Mouse (Mus musculus) frontal cortex, postnatal 25 days (tissue): ENCODE data around the gene Plekhj1.

ENCODE experiments used
- DNase-seq, 2 experiments: peaks; one replicate each; pipeline ENCODE4 v3.0.0; 2022; ENCODE audit warnings: low spot score in 2 of 2

Plekhj1 gene

GRCm38 (mm10) chr10:80751188-80751832 lies 47.1 kb downstream of the Plekhj1 start:
- peak; percentile 28 to 48 for DNase-seq

GRCm38 (mm10) chr10:80748609-80749008 lies 49.8 kb downstream of the Plekhj1 start:
- DNase-seq, result no peak

- peak; percentile 37 to 64 for DNase-seq
These were observed 51.0 kb downstream of the Plekhj1 start for GRCm38 (mm10) chr10:80747410-80747809.
